Mouse (Mus musculus): ENCODE data around the gene Mthfd1. TPM values are rescaled to one million over a fixed set of nuclear protein-coding genes. Genes with fewer than 3 reads are reported as not detected.

Gene Mthfd1
- 33.9 and 37.2 TPM in 2 replicates for polyA plus RNA-seq (2012; rRNA removed)

GRCm38 (mm10) chr12:76254725-76255498 lies at the start of gene Mthfd1:
Gene Mthfd1 (plus strand): TSS chr12:76255298.

DNA sequence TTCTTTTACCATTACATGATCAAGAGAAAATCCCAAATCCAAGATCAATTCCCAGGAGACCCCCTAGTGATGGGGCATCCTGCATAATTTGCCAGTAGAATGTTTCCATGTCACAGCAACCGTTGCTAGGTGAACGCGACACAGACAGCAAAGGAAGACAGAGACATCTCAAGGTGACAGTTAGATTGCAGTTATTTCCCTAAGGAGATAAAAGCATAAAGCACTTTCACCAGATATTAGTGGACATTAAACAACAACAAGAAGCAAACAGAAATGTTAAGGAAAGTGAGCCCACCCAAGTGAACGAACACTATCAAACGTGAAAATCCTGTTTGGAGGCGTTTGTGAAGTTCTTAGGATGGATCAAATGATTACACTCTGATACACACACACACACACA lies 8.5 kb upstream of the Mthfd1 start, which contains the start of gene Tex21:
Gene Tex21 (minus strand): TSS at position 101 of the 400 bp plus-strand sequence.

DNA sequence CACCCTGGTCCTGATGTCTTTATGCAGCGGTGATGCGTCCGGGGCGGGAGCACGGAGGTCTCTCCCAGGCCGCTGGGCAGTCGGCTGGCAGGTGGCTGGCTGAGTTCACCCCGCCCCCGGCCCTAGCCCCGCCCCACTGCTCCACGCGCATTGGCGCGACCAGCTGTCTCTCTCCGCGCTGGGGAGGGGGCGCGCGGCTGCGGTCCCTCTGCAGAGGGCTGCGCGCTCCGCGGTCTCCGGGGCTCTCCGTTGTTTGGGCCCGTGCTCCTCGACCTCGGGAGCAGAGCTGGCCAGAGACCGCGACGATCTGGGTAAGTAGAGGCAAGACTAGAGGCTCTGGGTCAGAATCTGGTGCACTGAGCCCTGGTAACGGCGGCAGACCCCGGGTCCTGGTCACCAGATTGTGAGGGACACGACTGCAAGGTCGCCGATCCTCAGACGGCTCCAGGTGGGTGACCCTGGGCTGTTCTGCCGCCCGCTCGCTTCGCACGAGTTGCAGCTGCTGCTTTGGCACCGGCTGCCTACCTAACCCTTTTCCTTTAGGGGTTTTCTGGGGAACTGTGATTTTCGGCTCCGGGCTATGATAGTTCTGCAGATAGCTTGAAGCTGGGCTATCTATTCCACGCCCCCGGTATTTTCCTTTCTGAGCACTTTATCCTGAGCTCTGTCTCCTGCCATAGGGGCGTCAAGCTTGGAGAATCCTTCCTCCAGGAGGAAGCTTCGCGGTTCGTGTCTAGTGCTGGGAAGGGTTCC lies 69.8 kb downstream of the Mthfd1 start, which contains the start of gene Akap5:
Gene Akap5 (plus strand): TSS at position 213 of the 753 bp plus-strand sequence.

Other genes starting within 250 kb of the Mthfd1 start
- 0.16 and 0.29 TPM in 2 replicates for gene Esr2, start 78.0 kb upstream of the Mthfd1 start, polyA plus RNA-seq (2012; rRNA removed)
- not detected in 2 replicates for gene Tex21, start 8.6 kb upstream of the Mthfd1 start, polyA plus RNA-seq (2012; rRNA removed)
- gene Akap5, start 69.6 kb downstream of the Mthfd1 start, polyA plus RNA-seq (2012; rRNA removed) = 7.3 and 8.3 TPM in 2 replicates
- gene Zbtb25, start 114.3 kb downstream of the Mthfd1 start, polyA plus RNA-seq (2012; rRNA removed) = 19.9 and 20.9 TPM in 2 replicates
- gene Zbtb1, start 115.0 kb downstream of the Mthfd1 start, polyA plus RNA-seq (2012; rRNA removed) = 3.7 and 4.1 TPM in 2 replicates
- gene Hspa2, start 148.9 kb downstream of the Mthfd1 start, polyA plus RNA-seq (2012; rRNA removed) = 4.4 and 4.7 TPM in 2 replicates
- 1.00 and 1.3 TPM in 2 replicates for gene Ppp1r36, start 162.2 kb downstream of the Mthfd1 start, polyA plus RNA-seq (2012; rRNA removed)